Mouse (Mus musculus) CH12.LX (cell line): ENCODE measurements at regions not wholly inside any gene's neighbourhood (a gene's known extent, or its start where the extent isn't known, plus 50 kb on each side); places are given as distances from the start of the nearest gene placed in this dataset.

Experiments used
- DNase-seq: peaks from one replicate; pipeline ENCODE4 v3.0.0-alpha.2; 2013; ENCODE audit errors: extremely low read depth
- H3K27ac ChIP-seq: 2 replicates; pipeline ENCODE4 v1.5.1; 2012; ENCODE audit warnings: low read depth, mild to moderate bottlenecking, control low read depth, moderate library complexity; ENCODE audit not compliant: insufficient read depth
- H3K27me3 ChIP-seq: replicated peaks from 2 replicates; pipeline ENCODE3; 2012; ENCODE audit warnings: inconsistent platforms
- H3K36me3 ChIP-seq, 2 experiments: replicated peaks in 1 of 2; 2 replicates each; pipeline versions ENCODE3 to v1.6.1; 2012; ENCODE audit warnings: inconsistent platforms in 1 of 2, low read length in 1 of 2, mild to moderate bottlenecking in 1 of 2, mixed read lengths in 1 of 2, moderate library complexity in 1 of 2; ENCODE audit not compliant: control insufficient read depth in 1 of 2, insufficient read depth in 1 of 2
- H3K4me1 ChIP-seq, 2 experiments: 2 replicates each; pipeline ENCODE4 v1.6.1; 2012; ENCODE audit warnings: inconsistent platforms in 1 of 2, moderate library complexity in 1 of 2; ENCODE audit not compliant: insufficient read depth in 2 of 2, control insufficient read depth in 1 of 2
- H3K4me2 ChIP-seq: 2 replicates; pipeline ENCODE4 v1.6.1; 2012; ENCODE audit warnings: low read depth, mild to moderate bottlenecking, control low read depth; ENCODE audit not compliant: poor library complexity, insufficient read depth, severe bottlenecking
- H3K4me3 ChIP-seq, 3 experiments: fragments of 150-350 bp in 1 of 3; sonication (generic) in 1 of 3; replicated peaks in 1 of 3; 2 replicates each; pipeline versions ENCODE3 to v1.5.1; 2011 to 2012; ENCODE audit warnings: low read depth in 2 of 3, low read length in 2 of 3, mild to moderate bottlenecking in 2 of 3, moderate library complexity in 2 of 3, control low read depth in 1 of 3, improper control_type of control experiment in 1 of 3, inconsistent platforms in 1 of 3, mixed read lengths in 1 of 3; ENCODE audit not compliant: poor library complexity in 1 of 3
- H3K79me2 ChIP-seq: replicated peaks from 2 replicates; pipeline ENCODE4 v1.6.1; 2012; ENCODE audit warnings: mild to moderate bottlenecking, moderate library complexity; ENCODE audit not compliant: control insufficient read depth, poor library complexity, insufficient read depth, severe bottlenecking; ENCODE audit errors: extremely low read depth
- H3K9ac ChIP-seq: 2 replicates; pipeline ENCODE4 v1.6.1; 2012; ENCODE audit warnings: low read depth, mild to moderate bottlenecking, control low read depth, moderate library complexity; ENCODE audit not compliant: insufficient read depth
- H3K9me3 ChIP-seq: replicated peaks from 2 replicates; pipeline ENCODE3; 2012; ENCODE audit warnings: low read length, inconsistent platforms, mixed read lengths
- BHLHE40 ChIP-seq: IDR thresholded peaks from 2 replicates; pipeline ENCODE4 v1.6.1; 2011; ENCODE audit warnings: mild to moderate bottlenecking, low read depth, low read length, improper control_type of control experiment
- IRF4 ChIP-seq: IDR thresholded peaks from 2 replicates; pipeline ENCODE4 v1.6.1; 2014; ENCODE audit warnings: low read depth, mild to moderate bottlenecking, inconsistent platforms, low read length, improper control_type of control experiment
- JUN ChIP-seq: IDR thresholded peaks from 2 replicates; pipeline ENCODE4 v1.6.1; 2011; ENCODE audit warnings: low read depth, mild to moderate bottlenecking, low read length, improper control_type of control experiment, moderate library complexity; ENCODE audit not compliant: insufficient read depth
- KAT2A ChIP-seq: IDR thresholded peaks from 2 replicates; pipeline ENCODE4 v1.6.1; 2012; ENCODE audit warnings: low read length, improper control_type of control experiment, inconsistent platforms; ENCODE audit not compliant: insufficient replicate concordance
- MAFK ChIP-seq: IDR thresholded peaks from 2 replicates; pipeline ENCODE4 v1.6.1; 2011; ENCODE audit warnings: low read length, improper control_type of control experiment; ENCODE audit not compliant: insufficient replicate concordance
- MAX ChIP-seq: IDR thresholded peaks from 2 replicates; pipeline ENCODE4 v1.6.1; 2011; ENCODE audit warnings: low read length, improper control_type of control experiment
- MAZ ChIP-seq: IDR thresholded peaks from 2 replicates; pipeline ENCODE4 v1.6.1; 2012; ENCODE audit warnings: low read depth, mild to moderate bottlenecking, inconsistent platforms, low read length, improper control_type of control experiment, moderate library complexity
- MEF2A ChIP-seq: IDR thresholded peaks from 2 replicates; pipeline ENCODE4 v1.6.1; 2014; ENCODE audit warnings: low read depth, mild to moderate bottlenecking, inconsistent platforms, low read length, improper control_type of control experiment, borderline replicate concordance
- MXI1 ChIP-seq: IDR thresholded peaks from 2 replicates; pipeline ENCODE4 v1.6.1; 2011; ENCODE audit warnings: mild to moderate bottlenecking, low read depth, low read length, improper control_type of control experiment
- MYC ChIP-seq: IDR thresholded peaks from 2 replicates; pipeline ENCODE4 v1.6.1; 2011; ENCODE audit warnings: low read depth, mild to moderate bottlenecking, improper control_type of control experiment, low read length
- NELFE ChIP-seq: IDR thresholded peaks from 2 replicates; pipeline ENCODE4 v1.6.1; 2011; ENCODE audit warnings: low read depth, low read length, improper control_type of control experiment
- RAD21 ChIP-seq: IDR thresholded peaks from 2 replicates; pipeline ENCODE4 v1.6.1; 2011; ENCODE audit warnings: low read depth, mild to moderate bottlenecking, low read length, improper control_type of control experiment, moderate library complexity
- RCOR1 ChIP-seq: conservative IDR thresholded peaks from 2 replicates; pipeline ENCODE4 v1.6.1; 2012; ENCODE audit warnings: low read depth, mild to moderate bottlenecking, inconsistent platforms, low read length, improper control_type of control experiment
- SIN3A ChIP-seq: IDR thresholded peaks from 2 replicates; pipeline ENCODE4 v1.6.1; 2012; ENCODE audit warnings: low read length, improper control_type of control experiment, inconsistent platforms
- TBP ChIP-seq: conservative IDR thresholded peaks from 2 replicates; pipeline ENCODE4 v1.6.1; 2011; ENCODE audit warnings: low read depth, low read length, improper control_type of control experiment
- USF2 ChIP-seq: conservative IDR thresholded peaks from 2 replicates; pipeline ENCODE4 v1.6.1; 2011; ENCODE audit warnings: low read depth, low read length, improper control_type of control experiment
- ZKSCAN1 ChIP-seq: IDR thresholded peaks from 2 replicates; pipeline ENCODE4 v1.6.1; 2012; ENCODE audit warnings: low read depth, inconsistent platforms, low read length, improper control_type of control experiment, borderline replicate concordance
- ZMIZ1 ChIP-seq: IDR thresholded peaks from 2 replicates; pipeline ENCODE4 v1.6.1; 2012; ENCODE audit warnings: low read depth, mild to moderate bottlenecking, inconsistent platforms, low read length, improper control_type of control experiment
- ZNF384 ChIP-seq: IDR thresholded peaks from 2 replicates; pipeline ENCODE4 v1.6.1; 2012; ENCODE audit warnings: low read depth, low read length, improper control_type of control experiment, inconsistent platforms
- dilution Hi-C: fragments of 300-500 bp; cut with MboI; formaldehyde crosslinking; loops from 2 replicates; pipeline ENCODE4 v1.14.3; 2020; ENCODE audit warnings: low sequenced_read_pairs; ENCODE audit not compliant: extremely low pct_unique_long_range_greater_than_20kb, extremely low pct_ligation_motif_present
- in situ Hi-C: fragments of 300-500 bp; cut with MboI; formaldehyde crosslinking; loops from 3 replicates; pipeline ENCODE4 v1.14.3; 2019; ENCODE audit warnings: low sequenced_read_pairs, low pct_ligation_motif_present, low pct_unique_long_range_greater_than_20kb, mixed read lengths

DNA sequence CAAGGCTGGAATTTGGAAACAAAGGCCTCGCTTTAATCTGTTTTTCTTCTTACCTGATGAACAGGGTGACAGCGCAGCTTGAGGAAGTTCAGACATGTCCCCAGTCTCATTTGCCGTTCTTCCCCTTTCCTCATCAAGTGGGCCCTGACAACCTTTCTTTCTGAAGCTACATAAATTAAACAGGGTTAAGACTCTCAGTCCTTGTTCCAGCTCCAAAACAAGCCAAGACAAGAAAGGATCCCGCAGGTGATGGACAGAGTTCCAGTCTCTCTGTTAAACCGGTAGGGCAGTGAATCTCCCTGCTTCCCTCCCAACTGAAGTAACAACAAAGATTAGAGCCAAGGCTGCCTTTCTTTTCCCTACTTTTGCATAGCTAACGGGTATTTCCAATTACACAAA is 605.6 kb downstream of the Nfib start:
- dilution Hi-C loops, result no loop called here
- H3K9ac ChIP-seq, result no peak overlapping the region
- no peaks in the 10 kb centered on the region for H3K79me2 ChIP-seq
- peaks cover 0 to 25% of the 10 kb centered on the region in 2 experiments; a peak in 3 of 4 replicates for H3K4me1 ChIP-seq
- no peak overlapping the region for H3K27ac ChIP-seq
- in situ Hi-C loops, result no loop called here
- H3K4me3 ChIP-seq, result no peak overlapping the region
- H3K4me2 ChIP-seq, result no peak overlapping the region
- no peaks in the 10 kb centered on the region for H3K27me3 ChIP-seq
- H3K36me3 ChIP-seq, result no peaks in the 10 kb centered on the region
- no peaks in the 10 kb centered on the region for H3K9me3 ChIP-seq
- no peak for TF ChIP-seq IRF4
- no peak for TF ChIP-seq TBP
- no peak for TF ChIP-seq MYC
- no peak for TF ChIP-seq MEF2A
- TF ChIP-seq SIN3A, result no peak
- TF ChIP-seq ZKSCAN1, result no peak
- no peak for TF ChIP-seq RCOR1
- no peak for TF ChIP-seq USF2
- no peak for TF ChIP-seq BHLHE40
- TF ChIP-seq MAX, result no peak
- no peak for TF ChIP-seq MAZ
- TF ChIP-seq KAT2A, result no peak
- TF ChIP-seq JUN, result no peak
- no peak for TF ChIP-seq ZNF384
- TF ChIP-seq RAD21, result no peak
- no peak for TF ChIP-seq MXI1
- no peak for TF ChIP-seq NELFE
- TF ChIP-seq MAFK, result no peak
- TF ChIP-seq, all 38 proteins: peak for 0
- no peak for DNase-seq

DNA sequence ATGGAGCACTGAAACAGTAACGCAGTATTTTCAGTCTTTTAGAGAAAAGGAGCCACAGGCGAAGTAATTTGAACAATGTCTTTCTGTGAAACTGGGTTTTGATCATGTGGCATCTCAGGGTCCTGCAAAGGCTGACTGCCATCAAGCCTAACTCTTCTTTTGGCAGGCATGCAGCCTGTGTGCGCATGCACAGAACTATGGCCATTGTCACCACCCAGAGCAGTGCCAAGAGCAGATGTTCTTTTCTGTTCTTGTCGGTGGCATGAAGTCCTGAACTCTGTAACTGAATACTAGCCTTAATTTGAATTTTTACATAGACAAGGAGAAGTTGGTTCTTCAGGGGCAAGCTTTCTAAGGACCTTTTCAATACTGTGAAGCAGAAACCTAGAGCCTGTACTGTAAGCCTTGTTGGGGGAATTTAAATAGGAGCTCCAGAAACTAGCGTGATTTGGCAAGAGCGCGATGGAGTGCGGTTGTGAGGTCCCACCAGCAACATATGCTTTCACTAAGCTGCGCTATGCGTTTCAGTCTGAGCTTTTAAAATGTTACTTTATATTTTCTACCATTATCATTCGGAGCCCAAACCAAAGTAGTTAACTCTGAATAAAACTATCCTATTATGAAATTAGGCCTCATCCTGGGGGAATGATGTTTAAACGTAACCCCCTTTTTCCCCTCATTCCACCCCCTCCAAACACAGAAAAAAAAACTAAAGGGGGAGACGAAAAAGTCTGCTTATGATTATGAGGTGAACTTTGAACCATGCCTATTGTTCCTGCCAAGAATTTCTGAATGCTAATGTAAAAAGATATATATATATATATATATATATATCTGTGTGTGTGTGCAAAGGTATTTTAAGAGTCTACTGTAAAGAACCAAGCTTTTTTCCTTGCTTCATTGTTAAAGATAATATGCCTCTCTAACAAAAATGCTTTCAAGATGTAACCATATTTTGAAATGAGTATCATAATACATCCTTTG is 606.3 kb downstream of the Nfib start:
- no peak for TF ChIP-seq ZMIZ1
- H3K4me2 ChIP-seq, result no peak overlapping the region
- in situ Hi-C loops, result no loop called here
- no peaks in the 10 kb centered on the region for H3K79me2 ChIP-seq
- H3K4me1 ChIP-seq, result peaks cover 0 to 25% of the 10 kb centered on the region in 2 experiments; a peak in 3 of 4 replicates
- no peak overlapping the region for H3K27ac ChIP-seq
- DNase-seq, result no peak
- no peak overlapping the region for H3K4me3 ChIP-seq
- no peaks in the 10 kb centered on the region for H3K9me3 ChIP-seq
- H3K9ac ChIP-seq, result no peak overlapping the region
- no peaks in the 10 kb centered on the region for H3K27me3 ChIP-seq
- dilution Hi-C loops, result no loop called here
- H3K36me3 ChIP-seq, result no peaks in the 10 kb centered on the region
